Mouse (Mus musculus): ENCODE measurements around the gene Hsd3b7.

DNA sequence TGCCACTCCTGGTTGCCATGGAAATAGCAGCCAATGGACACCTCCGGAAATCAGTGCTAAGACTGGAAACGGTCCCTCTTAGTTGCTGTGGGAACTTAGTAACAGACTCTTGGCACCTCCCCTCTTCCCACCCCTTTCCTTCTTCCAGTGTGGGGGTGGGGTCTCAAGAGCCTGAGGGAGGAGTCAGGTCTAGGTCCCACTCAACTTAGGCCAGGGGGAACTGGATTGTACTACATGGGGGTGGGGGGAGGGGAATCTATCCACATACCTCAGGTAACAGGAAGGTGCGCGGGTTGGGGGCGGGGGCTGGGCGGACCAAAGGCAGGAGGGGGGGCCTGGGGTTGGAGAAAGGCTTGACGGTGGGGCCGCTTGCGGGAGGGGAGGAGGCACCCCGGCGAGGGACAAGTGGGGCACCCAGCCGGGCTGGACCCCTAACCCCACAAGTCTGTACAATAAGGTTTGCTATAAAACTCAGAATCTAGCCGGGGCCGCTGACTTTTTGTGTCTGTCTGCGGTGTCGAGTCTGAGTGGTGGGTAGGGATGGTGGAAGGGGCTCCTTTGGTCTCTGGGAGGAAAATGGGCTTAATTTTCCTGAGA is 31.3 kb upstream of the Hsd3b7 start:
- TF ChIP-seq POLR2A (IDR thresholded peaks at IDR 0.05; ENCODE audit: control insufficient read depth, extremely low read depth, insufficient read depth, low read length, poor library complexity), result no peak
- no peak for TF ChIP-seq CTCF (IDR thresholded peaks at IDR 0.05; ENCODE audit: borderline replicate concordance, control insufficient read depth, extremely low read depth, insufficient read depth, low read length, poor library complexity)
